Mouse (Mus musculus) urinary bladder, postnatal 14 days (tissue): ENCODE data around the gene Brd2.

Experiments used
- DNase-seq: peaks from one replicate; pipeline ENCODE4 v3.0.0; 2021; ENCODE audit warnings: low spot score

The Brd2 gene

DNA sequence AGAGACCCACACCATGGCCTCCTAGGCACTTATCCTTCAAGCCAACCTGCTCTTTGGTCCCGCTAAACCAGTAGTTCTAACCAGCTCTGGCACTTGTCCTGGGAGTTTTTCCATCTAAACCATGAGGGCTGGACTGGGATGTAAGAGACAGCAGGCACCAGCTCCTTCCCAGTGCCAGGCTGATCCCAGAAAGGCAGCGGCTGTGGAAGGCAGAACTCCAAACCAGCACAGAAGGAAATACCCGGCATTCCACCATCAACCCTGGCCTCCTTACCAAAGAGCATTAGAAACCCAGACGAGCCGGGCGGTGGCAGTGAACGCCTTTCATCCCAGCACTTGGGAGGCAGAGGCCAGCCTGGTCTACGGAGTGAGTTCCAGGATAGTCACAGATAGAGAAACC, 12.1 kb downstream of the Brd2 start:
- no peak for DNase-seq

- no peak for DNase-seq
These were observed 12.6 kb downstream of the Brd2 start for GRCm38 (mm10) chr17:34109806-34110195.

DNA sequence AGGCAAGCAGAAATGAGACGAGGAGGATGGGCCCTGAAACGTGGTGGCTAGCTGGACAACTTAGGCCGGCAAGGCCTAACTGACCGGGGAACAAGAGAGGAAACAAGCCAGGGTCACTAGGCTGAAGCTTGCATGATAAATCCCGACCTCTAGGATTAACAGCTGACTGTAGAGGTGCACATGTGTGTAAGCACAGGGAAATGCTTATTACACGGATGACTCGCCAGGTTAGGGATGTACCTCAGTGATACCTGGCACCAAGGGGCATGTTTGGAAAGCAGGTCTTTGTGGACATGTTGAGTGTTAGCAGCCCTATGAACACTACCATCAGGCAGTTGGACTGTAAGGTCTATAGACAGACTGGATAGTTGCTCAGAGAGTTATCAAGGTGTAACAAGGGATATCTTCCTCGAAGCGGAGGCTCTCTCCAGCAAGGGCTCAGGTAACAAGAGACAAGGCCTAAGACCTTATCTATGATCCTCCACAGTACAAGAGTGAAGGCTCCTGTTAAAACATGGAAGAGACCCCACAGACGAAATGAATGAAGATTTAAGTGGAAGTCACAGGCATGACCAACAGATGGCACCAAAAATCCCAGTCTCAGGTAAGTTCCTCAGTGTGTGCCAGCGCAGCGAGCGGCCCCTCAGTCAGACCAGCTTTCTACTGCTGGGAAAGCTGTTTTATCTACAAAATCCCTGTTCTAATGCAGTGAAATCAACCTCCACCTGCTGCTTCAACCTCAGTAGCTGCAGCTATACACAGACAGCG, 13.2 kb downstream of the Brd2 start:
- DNase-seq = no peak

DNA sequence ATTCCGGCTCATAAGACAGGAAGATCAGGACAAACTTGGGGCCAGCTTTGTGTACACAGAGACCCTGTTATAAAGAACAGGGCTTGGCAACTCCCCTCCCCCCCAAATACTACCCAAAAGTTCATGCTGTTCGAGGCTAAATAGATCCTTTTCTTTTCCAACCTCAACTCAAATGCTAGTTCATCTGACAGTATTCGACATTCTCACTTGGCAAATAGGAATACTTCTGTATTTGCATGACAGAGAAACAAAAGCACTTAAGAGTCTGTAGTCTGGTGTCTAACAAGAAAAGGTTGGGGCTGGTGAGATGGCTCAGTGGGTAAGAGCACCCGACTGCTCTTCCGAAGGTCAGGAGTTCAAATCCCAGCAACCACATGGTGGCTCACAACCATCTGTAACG, 14.0 kb downstream of the Brd2 start:
- DNase-seq = no peak

GRCm38 (mm10) chr17:34107109-34107867, 15.1 kb downstream of the Brd2 start:
- DNase-seq = no peak

- DNase-seq = no peak
These were observed 15.9 kb downstream of the Brd2 start for GRCm38 (mm10) chr17:34106555-34106954.

- no peak for DNase-seq
These were observed 17.6 kb downstream of the Brd2 start for GRCm38 (mm10) chr17:34104804-34105203.

- DNase-seq = no peak
These were observed 19.6 kb downstream of the Brd2 start for GRCm38 (mm10) chr17:34102831-34103230.

DNA sequence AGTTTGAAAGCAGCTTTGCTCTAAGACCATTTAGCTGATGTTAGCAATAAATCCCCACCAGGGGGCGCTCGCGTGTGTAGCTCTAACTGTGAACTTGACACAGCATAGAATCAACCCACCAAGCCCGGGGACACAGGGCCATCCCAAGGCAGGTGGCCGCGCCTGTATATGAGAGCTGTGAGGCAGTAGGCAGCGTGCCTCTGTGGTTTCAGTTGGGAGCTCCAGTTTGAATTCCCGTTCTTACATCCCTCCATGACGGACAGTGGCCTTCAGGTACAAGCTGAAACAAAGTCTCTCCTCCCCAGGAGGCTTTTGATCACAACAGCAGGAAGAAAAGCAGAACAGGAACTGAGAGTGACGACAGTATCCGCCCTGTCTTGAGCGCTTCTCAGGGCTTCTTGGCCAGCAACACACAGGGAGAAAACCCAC, 20.8 kb downstream of the Brd2 start:
- peak; percentile 94 for DNase-seq

GRCm38 (mm10) chr17:34101185-34101584, 21.2 kb downstream of the Brd2 start:
- no peak for DNase-seq

DNA sequence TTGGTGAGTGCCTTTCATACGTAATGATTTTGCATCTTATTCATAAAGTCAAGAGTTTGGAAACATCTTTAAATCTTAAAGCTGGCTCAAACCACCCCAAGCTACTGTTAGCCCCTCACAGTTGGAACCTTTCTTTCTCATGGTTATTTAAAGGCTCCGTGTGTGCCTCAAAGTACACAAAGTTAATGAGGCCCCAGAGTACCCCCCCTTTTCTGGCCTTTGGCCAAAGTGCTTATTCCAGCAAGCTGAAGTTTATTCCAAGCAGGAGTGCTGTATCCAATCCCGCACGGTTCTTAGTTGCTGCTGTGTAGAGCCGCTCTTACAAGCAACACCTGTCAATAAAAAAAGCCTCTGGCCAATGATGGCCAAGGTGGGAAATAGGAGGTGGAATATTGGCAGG, 22.9 kb downstream of the Brd2 start:
- DNase-seq = no peak

GRCm38 (mm10) chr17:34098709-34099479, 23.5 kb downstream of the Brd2 start:
- DNase-seq = no peak

GRCm38 (mm10) chr17:34097272-34097671, 25.2 kb downstream of the Brd2 start:
- DNase-seq = no peak

- DNase-seq = no peak
These were observed 25.9 kb downstream of the Brd2 start for GRCm38 (mm10) chr17:34096497-34097010.

- no peak for DNase-seq
These were observed 28.0 kb downstream of the Brd2 start for GRCm38 (mm10) chr17:34094283-34095035.

- no peak for DNase-seq
These were observed 29.1 kb downstream of the Brd2 start for GRCm38 (mm10) chr17:34093199-34093874.

- DNase-seq = no peak
These were observed 30.1 kb downstream of the Brd2 start, which contains the start of gene H2-Oa for GRCm38 (mm10) chr17:34092197-34092875. TSS of gene H2-Oa (plus strand) at chr17:34092340.

- DNase-seq = no peak
These were observed 31.5 kb downstream of the Brd2 start for GRCm38 (mm10) chr17:34090923-34091322.

DNA sequence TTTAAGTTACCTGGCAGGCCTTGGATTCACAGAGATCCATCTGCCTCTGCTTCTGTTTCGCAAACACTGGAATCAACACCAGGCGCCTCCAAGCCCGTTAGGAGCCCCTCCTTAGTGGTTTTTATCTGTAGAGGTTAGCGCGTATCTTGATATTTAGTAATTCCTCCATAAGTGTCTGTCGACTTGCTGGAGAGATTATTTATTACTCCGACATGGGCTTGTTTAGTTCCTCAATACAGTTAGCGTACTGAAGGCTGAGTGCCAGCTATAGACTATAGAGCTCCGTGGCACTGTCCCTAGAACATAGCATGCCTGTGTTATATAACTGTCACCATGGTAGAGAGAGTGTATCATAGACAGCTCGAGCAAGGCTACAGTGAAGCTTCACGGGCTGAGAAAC, 34.3 kb downstream of the Brd2 start:
- no peak for DNase-seq

- no peak for DNase-seq
These were observed 35.0 kb downstream of the Brd2 start for GRCm38 (mm10) chr17:34087386-34087785.
